Mouse (Mus musculus) embryonic fibroblast, embryonic 13.5 days (primary cell): ENCODE measurements around the gene Alx3.

Experiments used
- CTCF ChIP-seq: IDR thresholded peaks from 2 replicates; pipeline ENCODE4 v1.5.1; 2011; ENCODE audit warnings: mild to moderate bottlenecking, control low read depth, low read length, moderate library complexity, borderline replicate concordance; ENCODE audit not compliant: insufficient read depth
- POLR2A ChIP-seq: IDR thresholded peaks from 2 replicates; pipeline ENCODE4 v1.6.1; 2011; ENCODE audit warnings: low read depth, mild to moderate bottlenecking, control low read depth, low read length, moderate library complexity

DNA sequence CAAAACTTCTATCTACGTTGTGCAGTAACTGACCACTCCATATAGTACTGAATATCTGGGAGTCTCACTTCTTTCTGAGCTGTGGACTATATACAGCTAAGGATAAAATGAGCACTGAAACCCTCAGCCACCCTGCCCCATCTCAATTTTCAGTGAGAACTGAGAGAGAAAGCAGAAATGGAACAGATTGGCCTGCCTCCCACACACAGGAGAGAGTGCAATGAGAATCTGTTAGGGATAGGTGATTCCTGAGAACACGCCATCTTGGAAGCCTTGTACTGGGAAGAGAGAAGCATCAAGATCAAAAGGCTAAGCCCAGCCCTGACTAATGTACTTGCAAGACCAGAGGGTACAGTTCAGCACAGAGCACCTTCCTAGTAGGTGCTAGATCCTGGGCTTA lies 33.7 kb downstream of the Alx3 start:
- no peak for TF ChIP-seq CTCF
- no peak for TF ChIP-seq POLR2A
